Mouse (Mus musculus): ENCODE results near the gene Agap2. TPM values are rescaled to one million over a fixed set of nuclear protein-coding genes. Genes with fewer than 3 reads are reported as not detected.
A peak's percentile ranks its signal among the peaks of the same experiment; 100 is the strongest.

Gene Agap2
- total and polyA plus RNA-seq, 2 experiments from 2014 or later = 4.9 to 229 TPM

DNA sequence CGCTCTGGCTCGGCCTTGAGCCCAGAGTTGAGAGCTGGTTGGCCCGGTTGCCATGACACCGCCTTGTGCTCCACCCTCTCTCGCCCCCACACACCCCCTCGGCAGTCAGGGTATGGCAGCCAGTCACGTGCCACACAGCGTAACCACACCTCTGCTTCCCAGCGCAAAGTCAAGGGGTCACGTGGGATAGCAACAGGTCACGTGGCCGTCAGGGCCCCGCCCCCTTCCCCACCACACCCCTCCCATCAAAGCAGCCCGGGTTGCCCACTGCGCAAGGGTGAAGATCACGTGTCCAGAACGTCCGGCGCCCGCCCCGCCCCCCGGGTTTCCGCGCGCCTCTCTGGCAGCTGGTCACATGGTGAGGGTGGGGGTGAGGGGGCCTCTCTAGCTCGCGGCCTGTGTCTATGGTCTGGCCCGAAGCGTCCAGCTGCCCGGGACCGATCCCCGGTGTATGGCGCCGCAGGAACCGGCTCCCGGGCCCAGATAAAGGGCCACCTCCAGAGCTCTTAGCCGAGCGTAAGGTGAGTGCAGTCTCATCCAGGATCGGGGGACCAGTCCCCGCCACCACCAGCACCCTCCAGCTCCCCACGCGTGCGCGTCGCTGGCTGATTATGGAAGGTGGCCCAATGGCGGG lies 11.7 kb upstream of the Agap2 start, which contains the start of gene Cdk4:
Cdk4 (plus strand) TSS at position 296 of the 634 bp plus-strand sequence.
- Histone ChIP-seq H3K36me3 (ENCODE audit: insufficient read depth, low read length) (peaks cover 36% of the 10 kb centered on the region), H3K4me2 (ENCODE audit: low read depth, low read length) (peak within 1 kb of the TSS; percentile 79), H3K4me3 (ENCODE audit: low read length) (peak within 1 kb of the TSS; percentile 80), H3K27me3 (ENCODE audit: insufficient read depth, low read length) (no peaks in the 10 kb centered on the region), H3K9ac (replicated peaks; ENCODE audit: low read length) (peak within 1 kb of the TSS; percentile 97), H3K9me3 (ENCODE audit: low read length) (no peaks in the 10 kb centered on the region), H3K27ac (peak within 1 kb of the TSS; percentile 92), H3K4me1 (ENCODE audit: insufficient read depth, low read length) (peaks cover 12% of the 10 kb centered on the region; the same call in 1 of the 2 replicates)
- DNase-seq (ENCODE audit: low spot score) = peak; percentile 99
- peak; percentile 94 for ATAC-seq
- TF ChIP-seq CTCF (IDR thresholded peaks at IDR 0.05; ENCODE audit: low read depth) = peak; percentile 31; the same call in 1 of the 2 replicates
- WGBS = under 1% methylated on average over 45 of the region's 46 CpGs

DNA sequence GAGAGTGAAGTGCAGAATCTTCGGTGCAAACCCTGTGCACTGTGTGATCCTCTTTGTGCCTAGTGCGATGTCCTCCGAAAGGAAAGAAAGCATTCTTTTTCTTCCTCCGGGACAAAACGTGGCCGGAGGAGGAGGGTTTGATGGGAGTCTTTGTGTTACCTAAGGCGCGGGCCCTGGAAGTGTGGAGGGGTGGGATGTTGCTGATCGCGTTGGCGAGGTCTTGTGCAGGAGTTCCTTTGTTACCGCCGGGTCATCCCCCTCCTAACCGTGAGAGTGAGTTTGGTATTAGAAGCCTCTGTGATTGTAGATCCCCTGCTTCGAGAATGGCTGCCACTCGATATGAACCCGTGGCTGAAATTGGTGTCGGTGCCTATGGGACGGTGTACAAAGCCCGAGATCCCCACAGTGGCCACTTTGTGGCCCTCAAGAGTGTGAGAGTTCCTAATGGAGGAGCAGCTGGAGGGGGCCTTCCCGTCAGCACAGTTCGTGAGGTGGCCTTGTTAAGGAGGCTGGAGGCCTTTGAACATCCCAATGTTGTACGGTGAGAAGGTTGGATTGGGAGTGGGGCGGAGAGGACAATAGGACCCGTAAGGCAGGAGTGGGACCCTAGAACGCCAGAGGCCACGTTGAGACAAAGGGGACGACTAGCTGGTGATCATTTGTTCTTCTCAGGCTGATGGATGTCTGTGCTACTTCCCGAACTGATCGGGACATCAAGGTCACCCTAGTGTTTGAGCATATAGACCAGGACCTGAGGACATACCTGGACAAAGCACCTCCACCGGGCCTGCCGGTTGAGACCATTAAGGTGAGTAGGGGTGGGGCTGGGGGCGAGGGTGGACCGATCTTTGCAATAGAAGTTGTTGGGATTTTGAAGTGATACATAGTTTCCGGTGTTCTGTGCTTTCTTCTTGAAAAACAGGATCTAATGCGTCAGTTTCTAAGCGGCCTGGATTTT lies 10.9 kb upstream of the Agap2 start:
- no peaks in the 10 kb centered on the region for H3K27me3 ChIP-seq (ENCODE audit: insufficient read depth, low read length)
- H3K9ac ChIP-seq (replicated peaks; ENCODE audit: low read length) = peak overlapping the region; percentile 97
- DNase-seq (ENCODE audit: low spot score) (no peak), ATAC-seq (peak; percentile 0; the same call in 1 of the 2 replicates)
- H3K36me3 ChIP-seq (ENCODE audit: insufficient read depth, low read length) = peaks cover 36% of the 10 kb centered on the region
- no peak for TF ChIP-seq CTCF (IDR thresholded peaks at IDR 0.05; ENCODE audit: low read depth)
- H3K4me3 ChIP-seq (ENCODE audit: low read length) = peak overlapping the region; percentile 80
- peak overlapping the region; percentile 92 for H3K27ac ChIP-seq
- H3K4me1 ChIP-seq (ENCODE audit: insufficient read depth, low read length) = peaks cover 19% of the 10 kb centered on the region; the same call in 1 of the 2 replicates
- H3K9me3 ChIP-seq (ENCODE audit: low read length) = no peaks in the 10 kb centered on the region
- 12% methylated on average over 37 of the region's 37 CpGs for WGBS
- peak overlapping the region; percentile 79 for H3K4me2 ChIP-seq (ENCODE audit: low read depth, low read length)

DNA sequence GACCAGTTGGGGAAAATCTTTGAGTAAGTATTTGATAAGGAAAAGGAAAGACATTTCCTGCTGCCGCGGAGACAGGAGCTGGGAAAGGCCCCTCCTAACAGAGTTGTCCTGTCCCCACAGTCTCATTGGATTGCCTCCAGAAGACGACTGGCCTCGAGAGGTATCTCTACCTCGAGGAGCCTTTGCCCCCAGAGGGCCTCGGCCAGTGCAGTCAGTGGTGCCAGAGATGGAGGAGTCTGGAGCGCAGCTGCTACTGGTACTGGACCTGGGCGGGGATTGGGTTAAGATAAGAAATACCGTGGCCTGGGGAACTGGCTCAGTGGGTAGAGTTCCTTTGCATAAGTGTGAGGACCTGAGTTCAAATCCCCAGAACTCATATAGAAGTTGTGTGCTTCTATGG lies 9.1 kb upstream of the Agap2 start:
- H3K4me3 ChIP-seq (ENCODE audit: low read length) = no peak overlapping the region

DNA sequence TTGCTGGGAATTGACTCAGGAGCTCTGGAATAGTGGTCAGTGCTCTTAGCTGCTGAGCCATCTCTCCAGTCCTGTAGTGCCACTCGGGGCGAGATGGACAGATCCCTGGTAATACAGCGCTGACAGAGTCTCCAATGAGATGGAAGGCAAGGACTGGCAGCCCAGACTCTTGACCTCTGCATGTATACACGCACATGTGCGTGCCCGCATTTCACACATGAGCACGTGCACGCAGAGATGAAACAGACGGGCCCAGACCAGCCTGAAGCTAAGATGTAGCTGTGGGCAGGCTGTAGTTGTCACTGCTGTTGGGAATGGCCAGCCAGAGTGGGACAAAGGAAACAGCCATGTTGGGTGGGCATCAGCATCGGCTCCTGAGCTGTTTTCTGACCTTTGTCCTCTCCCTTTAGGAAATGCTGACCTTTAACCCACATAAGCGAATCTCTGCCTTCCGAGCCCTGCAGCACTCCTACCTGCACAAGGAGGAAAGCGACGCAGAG lies 8.5 kb upstream of the Agap2 start:
- Histone ChIP-seq H3K27ac (no peak overlapping the region), H3K4me2 (ENCODE audit: low read depth, low read length) (no peak overlapping the region), H3K4me3 (ENCODE audit: low read length) (no peak overlapping the region), H3K27me3 (ENCODE audit: insufficient read depth, low read length) (no peaks in the 10 kb centered on the region), H3K9ac (replicated peaks; ENCODE audit: low read length) (no peak overlapping the region), H3K9me3 (ENCODE audit: low read length) (no peaks in the 10 kb centered on the region), H3K36me3 (ENCODE audit: insufficient read depth, low read length) (peaks cover 36% of the 10 kb centered on the region), H3K4me1 (ENCODE audit: insufficient read depth, low read length) (peaks cover 18% of the 10 kb centered on the region; the same call in 1 of the 2 replicates)
- DNase-seq (ENCODE audit: low spot score) (no peak), ATAC-seq (no peak)
- WGBS = 85% methylated on average over 14 of the region's 14 CpGs
- TF ChIP-seq CTCF (IDR thresholded peaks at IDR 0.05; ENCODE audit: low read depth) = no peak

More for the DNA sequence above, 9.1 kb upstream of the Agap2 start:
- Histone ChIP-seq H3K27me3 (ENCODE audit: insufficient read depth, low read length) (no peaks in the 10 kb centered on the region), H3K4me1 (ENCODE audit: insufficient read depth, low read length) (peaks cover 21% of the 10 kb centered on the region; the same call in 1 of the 2 replicates), H3K4me2 (ENCODE audit: low read depth, low read length) (no peak overlapping the region), H3K9me3 (ENCODE audit: low read length) (no peaks in the 10 kb centered on the region), H3K27ac (no peak overlapping the region), H3K36me3 (ENCODE audit: insufficient read depth, low read length) (peaks cover 36% of the 10 kb centered on the region), H3K9ac (replicated peaks; ENCODE audit: low read length) (no peak overlapping the region)
- ATAC-seq (no peak), DNase-seq (ENCODE audit: low spot score) (no peak)
- WGBS = 85% methylated on average over 9 of the region's 9 CpGs
- no peak for TF ChIP-seq CTCF (IDR thresholded peaks at IDR 0.05; ENCODE audit: low read depth)

GRCm38 (mm10) chr10:127068360-127069038 lies 6.6 kb upstream of the Agap2 start:
- no peak for ATAC-seq
- Histone ChIP-seq H3K4me3 (ENCODE audit: low read length) (no peak overlapping the region), H3K4me2 (ENCODE audit: low read depth, low read length) (peak overlapping the region; percentile 96), H3K36me3 (ENCODE audit: insufficient read depth, low read length) (peaks cover 36% of the 10 kb centered on the region), H3K27me3 (ENCODE audit: insufficient read depth, low read length) (no peaks in the 10 kb centered on the region), H3K9me3 (ENCODE audit: low read length) (no peaks in the 10 kb centered on the region), H3K9ac (replicated peaks; ENCODE audit: low read length) (0 out of 2 replicates have a peak overlapping the region, but pooled peaks have one; percentile 66), H3K27ac (peak overlapping the region; percentile 89; the same call in 1 of the 2 replicates), H3K4me1 (ENCODE audit: insufficient read depth, low read length) (peaks cover 17% of the 10 kb centered on the region; the same call in 1 of the 2 replicates)
- no peak for TF ChIP-seq CTCF (IDR thresholded peaks at IDR 0.05; ENCODE audit: low read depth)
- WGBS = 79% methylated on average over 9 of the region's 9 CpGs
- no peak for DNase-seq (ENCODE audit: low spot score)

Measured in hindbrain, postnatal 0 days (tissue).